14 mouse cellular contexts compared by ENCODE assay signal in the genomic region with DNA sequence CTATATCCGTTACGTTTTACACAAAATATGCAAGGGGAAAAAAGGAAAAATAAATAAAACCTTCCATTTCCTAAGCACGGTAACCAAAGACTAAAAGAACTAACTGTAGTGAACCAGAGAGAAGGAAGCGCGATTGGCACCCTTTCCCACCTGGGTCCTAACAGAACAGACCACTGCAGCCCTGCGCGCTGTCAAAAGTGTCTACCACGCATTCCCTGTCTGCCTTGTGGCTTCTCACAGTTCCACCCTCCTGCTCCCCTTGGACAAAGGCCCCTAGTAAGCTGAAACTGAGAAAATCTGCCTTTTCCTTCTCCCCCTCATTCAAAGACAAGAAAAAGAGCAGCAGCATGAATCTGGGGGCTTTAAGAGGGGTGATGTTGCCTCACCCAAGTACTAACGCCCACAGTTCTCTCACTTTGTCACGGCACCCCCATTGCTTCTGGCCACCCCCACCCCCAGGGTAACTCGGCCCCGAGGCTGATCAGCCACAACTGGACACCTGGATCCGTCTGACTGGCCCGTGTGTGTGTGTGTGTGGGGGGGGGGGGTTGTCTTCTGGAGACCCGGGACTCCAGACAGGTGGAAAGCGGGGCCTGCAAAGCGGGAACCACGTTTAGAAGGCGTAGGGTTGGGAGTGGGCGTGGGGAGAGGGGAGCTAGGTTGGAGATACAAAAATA. TPM values are rescaled to one million over a fixed set of nuclear protein-coding genes. Genes with fewer than 3 reads are reported as not detected.
DNase-seq lines count a peak whose midpoint lies in the region; ATAC-seq and TF ChIP-seq lines count a peak whose summit lies in the region.
"Had no signal": no experiment of that assay in that cellular context is flagged by ENCODE, and none has a peak within 500 bp of the region (broad histone marks: within the 10 kb centered on the region; RNA-seq: fewer than 3 reads in every experiment).

No protein-coding gene starts in this region.

- no peaks in the 10 kb centered on the region for H3K36me3 ChIP-seq in lung, embryonic 14.5 days (ENCODE audit: insufficient read depth)
- H3K36me3 ChIP-seq in forebrain, embryonic 13.5 days (ENCODE audit: poor library complexity, severe bottlenecking): no peaks in the 10 kb centered on the region
- H3K36me3 ChIP-seq in limb, embryonic 14.5 days (ENCODE audit: control insufficient read depth, insufficient read depth, low read length): peaks cover 7% of the 10 kb centered on the region; the same call in 1 of the 2 replicates

- H3K4me2 ChIP-seq in lung, embryonic 14.5 days: no peak overlapping the region
- no peak overlapping the region for H3K4me2 ChIP-seq in forebrain, embryonic 13.5 days
- peak overlapping the region; percentile 57 for H3K4me2 ChIP-seq in limb, embryonic 14.5 days (replicated peaks; ENCODE audit: low read depth, low read length, severe bottlenecking)

- TF ChIP-seq CTCF in lung, embryonic 14.5 days (IDR thresholded peaks at IDR 0.05; ENCODE audit: low read depth): no peak

- no peak for ATAC-seq in lung, embryonic 14.5 days (ENCODE audit: insufficient read depth)
- peak; percentile 33; the same call in 1 of the 2 replicates for ATAC-seq in forebrain, embryonic 13.5 days
- peak; percentile 13; the same call in 1 of the 2 replicates for ATAC-seq in limb, embryonic 14.5 days (ENCODE audit: low FRiP score, low read depth)
- no peak for ATAC-seq in erythroid progenitor cell, adult 5-6 weeks (replicated peaks; ENCODE audit: low FRiP score, poor library complexity, severe bottlenecking)
- ATAC-seq in inflammation-experienced regulatory T-cells, adult 6 months: no peak

- WGBS in lung, embryonic 14.5 days: 6% methylated on average over 20 of the region's 20 CpGs
- WGBS in forebrain, embryonic 13.5 days: 5% methylated on average over 18 of the region's 20 CpGs
- 2% methylated on average over 19 of the region's 20 CpGs for WGBS in limb, embryonic 14.5 days

- no peaks in the 10 kb centered on the region for H3K9me3 ChIP-seq in lung, embryonic 14.5 days (ENCODE audit: low read depth, low read length)
- no peaks in the 10 kb centered on the region for H3K9me3 ChIP-seq in forebrain, embryonic 13.5 days (replicated peaks)
- no peaks in the 10 kb centered on the region for H3K9me3 ChIP-seq in limb, embryonic 14.5 days (ENCODE audit: control insufficient read depth, low read length)

- peak overlapping the region; percentile 37 for H3K4me3 ChIP-seq in lung, embryonic 14.5 days (ENCODE audit: low read depth, low read length)
- 0 out of 2 replicates have a peak overlapping the region, but pooled peaks have one; percentile 35 for H3K4me3 ChIP-seq in forebrain, embryonic 13.5 days
- H3K4me3 ChIP-seq in limb, embryonic 14.5 days (replicated peaks; ENCODE audit: low read length): peak overlapping the region; percentile 51

- H3K27me3 ChIP-seq in lung, embryonic 14.5 days (ENCODE audit: insufficient read depth, low read length): peaks cover 92% of the 10 kb centered on the region
- H3K27me3 ChIP-seq in forebrain, embryonic 13.5 days: peaks cover 88% of the 10 kb centered on the region
- H3K27me3 ChIP-seq in limb, embryonic 14.5 days (ENCODE audit: control insufficient read depth, insufficient read depth, low read length): peaks cover 38% of the 10 kb centered on the region

- no peaks in the 10 kb centered on the region for H3K4me1 ChIP-seq in lung, embryonic 14.5 days (ENCODE audit: insufficient read depth)
- H3K4me1 ChIP-seq in forebrain, embryonic 13.5 days: peaks cover 13% of the 10 kb centered on the region
- H3K4me1 ChIP-seq in limb, embryonic 14.5 days (ENCODE audit: control insufficient read depth, insufficient read depth, low read length): peaks cover 13% of the 10 kb centered on the region; the same call in 1 of the 2 replicates

- no peak overlapping the region for H3K27ac ChIP-seq in lung, embryonic 14.5 days (ENCODE audit: low read depth)
- H3K27ac ChIP-seq in forebrain, embryonic 13.5 days: no peak overlapping the region
- peak overlapping the region; percentile 96 for H3K27ac ChIP-seq in limb, embryonic 14.5 days (replicated peaks; ENCODE audit: low read depth, low read length)

- no peak overlapping the region for H3K9ac ChIP-seq in lung, embryonic 14.5 days
- no peak overlapping the region for H3K9ac ChIP-seq in forebrain, embryonic 13.5 days
- H3K9ac ChIP-seq in limb, embryonic 14.5 days (ENCODE audit: low read depth, low read length, severe bottlenecking): peak overlapping the region; percentile 98

- TF ChIP-seq POLR2A in limb, embryonic 14.5 days (IDR thresholded peaks at IDR 0.05; ENCODE audit: borderline replicate concordance, extremely low read depth, insufficient read depth, insufficient read length): no peak

- DNase-seq in embryo, embryonic 10.5 days (ENCODE audit: low spot score): peak; percentile 43
- no peak for DNase-seq in embryo, embryonic 10 days (ENCODE audit: low spot score)
- DNase-seq in lung, embryonic 14.5 days: no peak
- no peak for DNase-seq in lung, postnatal 10 days
- peak; percentile 20 for DNase-seq in limb, embryonic 14.5 days (ENCODE audit: low spot score)
- DNase-seq: cerebellum, adult 9-10 months had no signal

RNA-seq across cellular contexts. Expression of a gene that starts 4.5 kb away (rescaled TPM):
- polyA plus RNA-seq in lung, embryonic 14.5 days (2014; fragmentation: Nextera tagmentation; extraction: Ambion mirVana): not detected in 2 replicates
- polyA plus RNA-seq in forebrain, embryonic 13.5 days (2015; fragmentation: Nextera tagmentation; extraction: Ambion mirVana): not detected in 2 replicates
- 8.9 and 15.2 TPM in 2 replicates for polyA plus RNA-seq in limb, embryonic 14.5 days (2012; rRNA removed)
- polyA plus RNA-seq in limb, embryonic 14.5 days (2014; fragmentation: Nextera tagmentation; extraction: Ambion mirVana): 2.3 and 3.4 TPM in 2 replicates
- not detected in 2 replicates for total RNA-seq in erythroid progenitor cell, adult 5-6 weeks (2015; ENCODE audit: low replicate concordance)
- total RNA-seq in erythroid progenitor cell, adult 5-6 weeks (2017; ENCODE audit: low replicate concordance): not detected in 2 replicates
- not detected for polyA plus RNA-seq in inflammation-experienced regulatory T-cells, adult 6 months (2017; shearing (Covaris generic))
- total RNA-seq: adrenal gland, postnatal 36 days; left cerebral cortex, adult 8-10 months; megakaryocyte-erythroid progenitor cell, adult 5-6 weeks had no signal
- polyA plus RNA-seq: kidney, adult 2 months had no signal

RNA-seq across cellular contexts. Expression of a gene that starts 13.2 kb away (rescaled TPM):
- polyA plus RNA-seq in lung, embryonic 14.5 days (2014; fragmentation: Nextera tagmentation; extraction: Ambion mirVana): not detected in 2 replicates
- not detected in 2 replicates for polyA plus RNA-seq in forebrain, embryonic 13.5 days (2015; fragmentation: Nextera tagmentation; extraction: Ambion mirVana)
- polyA plus RNA-seq in limb, embryonic 14.5 days (2012; rRNA removed): 109 and 150 TPM in 2 replicates
- polyA plus RNA-seq in limb, embryonic 14.5 days (2014; fragmentation: Nextera tagmentation; extraction: Ambion mirVana): 54.6 and 70.5 TPM in 2 replicates
- total RNA-seq in erythroid progenitor cell, adult 5-6 weeks (2015; ENCODE audit: low replicate concordance): not detected in 2 replicates
- total RNA-seq in erythroid progenitor cell, adult 5-6 weeks (2017; ENCODE audit: low replicate concordance): not detected in 2 replicates
- polyA plus RNA-seq in inflammation-experienced regulatory T-cells, adult 6 months (2017; shearing (Covaris generic)): not detected
- total RNA-seq: adrenal gland, postnatal 36 days; gastrocnemius, postnatal 10 days; left cerebral cortex, adult 8-10 months; megakaryocyte-erythroid progenitor cell, adult 5-6 weeks had no signal
- polyA plus RNA-seq: kidney, adult 2 months had no signal

RNA-seq across cellular contexts. Expression of a gene that starts 19.9 kb away (rescaled TPM):
- polyA plus RNA-seq in lung, embryonic 14.5 days (2014; fragmentation: Nextera tagmentation; extraction: Ambion mirVana): not detected in 2 replicates
- polyA plus RNA-seq in forebrain, embryonic 13.5 days (2015; fragmentation: Nextera tagmentation; extraction: Ambion mirVana): not detected in 2 replicates
- polyA plus RNA-seq in limb, embryonic 14.5 days (2012; rRNA removed): 43.3 and 58.3 TPM in 2 replicates
- polyA plus RNA-seq in limb, embryonic 14.5 days (2014; fragmentation: Nextera tagmentation; extraction: Ambion mirVana): 38.4 and 53.0 TPM in 2 replicates
- total RNA-seq in erythroid progenitor cell, adult 5-6 weeks (2015; ENCODE audit: low replicate concordance): not detected in 2 replicates
- total RNA-seq in erythroid progenitor cell, adult 5-6 weeks (2017; ENCODE audit: low replicate concordance): not detected in 2 replicates
- not detected for polyA plus RNA-seq in inflammation-experienced regulatory T-cells, adult 6 months (2017; shearing (Covaris generic))
- total RNA-seq: adrenal gland, postnatal 36 days; gastrocnemius, postnatal 10 days; left cerebral cortex, adult 8-10 months; megakaryocyte-erythroid progenitor cell, adult 5-6 weeks had no signal
- polyA plus RNA-seq: kidney, adult 2 months had no signal

RNA-seq across cellular contexts. Expression of a gene that starts 24.5 kb away (rescaled TPM):
- polyA plus RNA-seq in lung, embryonic 14.5 days (2014; fragmentation: Nextera tagmentation; extraction: Ambion mirVana): not detected in 2 replicates
- not detected in 2 replicates for polyA plus RNA-seq in forebrain, embryonic 13.5 days (2015; fragmentation: Nextera tagmentation; extraction: Ambion mirVana)
- polyA plus RNA-seq in limb, embryonic 14.5 days (2012; rRNA removed): 40.0 and 60.8 TPM in 2 replicates
- polyA plus RNA-seq in limb, embryonic 14.5 days (2014; fragmentation: Nextera tagmentation; extraction: Ambion mirVana): 21.4 and 30.0 TPM in 2 replicates
- not detected in 2 replicates for total RNA-seq in erythroid progenitor cell, adult 5-6 weeks (2015; ENCODE audit: low replicate concordance)
- not detected in 2 replicates for total RNA-seq in erythroid progenitor cell, adult 5-6 weeks (2017; ENCODE audit: low replicate concordance)
- under 1 TPM in 1 of 3 experiments, not detected in 2; 0.11 TPM for polyA plus RNA-seq in inflammation-experienced regulatory T-cells, adult 6 months (2017; shearing (Covaris generic))
- total RNA-seq: adrenal gland, postnatal 36 days; left cerebral cortex, adult 8-10 months; megakaryocyte-erythroid progenitor cell, adult 5-6 weeks had no signal

RNA-seq across cellular contexts. Expression of a gene that starts 36.8 kb away (rescaled TPM):
- polyA plus RNA-seq in lung, embryonic 14.5 days (2014; fragmentation: Nextera tagmentation; extraction: Ambion mirVana): 0.14 TPM in 1 of 2 replicates, not detected in the other
- polyA plus RNA-seq in forebrain, embryonic 13.5 days (2015; fragmentation: Nextera tagmentation; extraction: Ambion mirVana): not detected in 2 replicates
- polyA plus RNA-seq in limb, embryonic 14.5 days (2012; rRNA removed): 37.9 and 39.4 TPM in 2 replicates
- polyA plus RNA-seq in limb, embryonic 14.5 days (2014; fragmentation: Nextera tagmentation; extraction: Ambion mirVana): 18.3 and 26.1 TPM in 2 replicates
- total RNA-seq in erythroid progenitor cell, adult 5-6 weeks (2015; ENCODE audit: low replicate concordance): not detected in 2 replicates
- total RNA-seq in erythroid progenitor cell, adult 5-6 weeks (2017; ENCODE audit: low replicate concordance): not detected in 2 replicates
- polyA plus RNA-seq in inflammation-experienced regulatory T-cells, adult 6 months (2017; shearing (Covaris generic)): not detected
- total RNA-seq: adrenal gland, postnatal 36 days; left cerebral cortex, adult 8-10 months; megakaryocyte-erythroid progenitor cell, adult 5-6 weeks had no signal

Comparison
In these comparisons a context has a peak if more than half of its experiments do, and no peak if none do; other contexts are left out.
1. DNase-seq: peak in embryo, embryonic 10.5 days (single experiment) and limb, embryonic 14.5 days (single experiment); none in embryo, embryonic 10 days (single experiment), lung, embryonic 14.5 days (single experiment) and lung, postnatal 10 days (single experiment).
2. ATAC-seq: peak in forebrain, embryonic 13.5 days (single experiment) and limb, embryonic 14.5 days (single experiment); none in lung, embryonic 14.5 days (single experiment), erythroid progenitor cell, adult 5-6 weeks (single experiment) and inflammation-experienced regulatory T-cells, adult 6 months (single experiment).
3. RNA of a gene that starts 13.2 kb away (polyA plus RNA-seq): 54.6 to 150 TPM in limb, embryonic 14.5 days; not detected in forebrain, embryonic 13.5 days, not detected in lung, embryonic 14.5 days and not detected in inflammation-experienced regulatory T-cells, adult 6 months; every median in the first group is over 10 times any median in the second.
4. RNA of a gene that starts 19.9 kb away (polyA plus RNA-seq): 38.4 to 58.3 TPM in limb, embryonic 14.5 days; not detected in forebrain, embryonic 13.5 days, not detected in lung, embryonic 14.5 days and not detected in inflammation-experienced regulatory T-cells, adult 6 months; every median in the first group is over 10 times any median in the second.
5. Peak in every context shown above with its lines, with median percentiles within 50 percentile points of each other: H3K4me3 ChIP-seq.